Mouse (Mus musculus): ENCODE data around the gene Vgll4. TPM values are rescaled to one million over a fixed set of nuclear protein-coding genes. Genes with fewer than 3 reads are reported as not detected.
A peak's percentile ranks its signal among the peaks of the same experiment; 100 is the strongest.

Vgll4 gene
- polyA plus RNA-seq, 1 experiment from 2014 or later: 75.1 TPM

DNA sequence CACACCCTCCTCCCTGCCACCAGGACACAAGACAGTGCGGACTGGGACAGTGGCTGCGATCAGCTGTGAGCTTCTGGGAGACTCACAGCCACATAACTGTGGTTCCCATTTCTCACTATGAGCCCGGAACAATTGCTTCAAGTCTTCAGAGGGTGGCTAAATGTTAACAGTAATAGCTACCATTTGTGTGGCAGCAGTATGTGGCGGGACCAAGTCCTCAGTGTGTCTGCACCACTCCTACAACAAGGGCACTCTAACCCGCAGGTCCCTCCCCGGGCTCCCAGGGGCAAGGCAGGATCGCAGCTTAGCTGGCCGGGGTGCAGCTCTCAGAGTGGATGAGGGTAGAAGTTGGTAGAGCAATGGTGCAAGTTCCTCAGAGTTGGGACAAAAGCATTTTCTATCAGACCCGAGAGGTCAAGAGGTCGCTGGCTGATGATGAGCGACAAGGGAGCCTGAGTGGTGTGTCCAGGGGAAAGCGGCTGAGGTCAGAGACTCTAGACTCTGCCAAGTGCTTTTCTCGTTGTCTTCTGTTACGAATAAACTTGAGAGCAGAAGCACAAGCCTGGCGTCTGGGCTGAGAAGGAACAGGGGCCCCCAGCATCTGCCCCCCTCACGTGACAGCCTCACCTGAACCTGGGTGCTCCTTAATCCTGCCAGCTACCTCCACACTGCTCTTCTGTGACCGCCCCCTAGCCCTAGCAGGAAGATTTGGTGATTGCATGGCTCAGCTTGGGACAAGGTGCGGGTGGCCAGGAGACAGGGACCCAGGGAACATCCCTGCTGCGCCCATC lies 95.5 kb downstream of the Vgll4 start:
- Histone ChIP-seq H3K27me3 (ENCODE audit: control insufficient read depth, insufficient read depth, low read length) (no peaks in the 10 kb centered on the region), H3K27ac (ENCODE audit: low read length) (peak overlapping the region; percentile 99), H3K9me3 (replicated peaks; ENCODE audit: control insufficient read depth, low read length) (no peaks in the 10 kb centered on the region), H3K36me3 (ENCODE audit: control insufficient read depth, insufficient read depth, low read length) (no peaks in the 10 kb centered on the region), H3K9ac (ENCODE audit: low read length) (peak overlapping the region; percentile 77), H3K4me3 (replicated peaks; ENCODE audit: low read length) (peak overlapping the region; percentile 54), H3K4me1 (ENCODE audit: control insufficient read depth, insufficient read depth, low read length) (peaks cover 72% of the 10 kb centered on the region), H3K4me2 (ENCODE audit: low read depth, low read length) (peak overlapping the region; percentile 90)
- ATAC-seq (ENCODE audit: insufficient read depth, low FRiP score): peak; percentile 31; the same call in 1 of the 2 replicates
- WGBS: 10% methylated on average over 19 of the region's 19 CpGs

DNA sequence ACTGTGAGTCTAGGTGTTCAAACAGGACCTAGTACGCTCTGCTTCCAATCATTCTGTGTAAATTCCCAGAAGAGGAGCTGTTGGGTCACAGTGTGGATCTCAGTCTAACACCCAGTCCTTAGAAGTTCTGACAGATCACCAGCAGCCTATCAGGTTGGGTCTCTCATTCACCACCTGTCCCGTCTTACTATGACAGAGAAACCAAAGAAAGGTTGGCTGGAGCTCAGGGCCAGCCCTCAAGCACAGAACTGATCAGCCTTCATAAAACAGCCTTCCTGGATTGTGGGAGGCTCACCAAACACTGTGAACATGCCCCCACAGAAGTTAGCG lies 96.0 kb downstream of the Vgll4 start:
- Histone ChIP-seq H3K9me3 (replicated peaks; ENCODE audit: control insufficient read depth, low read length) (no peaks in the 10 kb centered on the region), H3K9ac (ENCODE audit: low read length) (peak overlapping the region; percentile 77), H3K27me3 (ENCODE audit: control insufficient read depth, insufficient read depth, low read length) (no peaks in the 10 kb centered on the region), H3K4me1 (ENCODE audit: control insufficient read depth, insufficient read depth, low read length) (peaks cover 68% of the 10 kb centered on the region), H3K4me3 (replicated peaks; ENCODE audit: low read length) (peak overlapping the region; percentile 54), H3K36me3 (ENCODE audit: control insufficient read depth, insufficient read depth, low read length) (no peaks in the 10 kb centered on the region), H3K27ac (ENCODE audit: low read length) (peak overlapping the region; percentile 99), H3K4me2 (ENCODE audit: low read depth, low read length) (peak overlapping the region; percentile 90)
- no peak for ATAC-seq (ENCODE audit: insufficient read depth, low FRiP score)
- 60% methylated on average over 3 of the region's 3 CpGs for WGBS

DNA sequence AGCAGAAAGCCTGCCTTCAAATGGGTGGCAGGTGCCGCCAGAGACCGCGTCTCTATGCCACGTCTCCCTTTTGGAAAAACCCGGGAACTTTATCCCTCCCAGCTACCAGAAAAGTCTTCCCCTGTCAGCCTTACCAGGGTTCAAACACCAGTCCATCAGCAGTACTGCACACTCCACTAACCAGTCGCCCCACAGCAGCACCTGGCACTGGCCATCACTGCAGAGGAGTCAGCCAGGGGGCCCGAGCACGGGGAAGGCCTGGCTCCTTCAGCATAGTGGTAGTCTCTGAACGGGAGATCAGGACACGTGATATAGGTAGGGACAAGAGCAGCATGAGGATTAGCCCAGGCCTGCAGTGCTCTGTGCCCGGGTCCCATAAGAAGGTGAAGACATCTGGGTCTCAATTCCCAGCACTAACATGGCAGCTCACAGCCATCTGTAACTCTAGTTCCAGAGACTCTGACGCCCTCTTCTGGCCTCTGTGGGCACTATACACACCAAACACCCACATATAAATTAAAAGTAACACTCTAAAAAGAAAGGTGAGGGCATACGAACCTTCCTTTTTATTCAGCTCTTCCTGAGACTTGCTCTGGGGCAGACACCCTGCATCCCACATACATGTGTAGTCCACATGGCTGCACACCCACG lies 98.7 kb downstream of the Vgll4 start:
- no peak overlapping the region for H3K4me2 ChIP-seq (ENCODE audit: low read depth, low read length)
- H3K9me3 ChIP-seq (replicated peaks; ENCODE audit: control insufficient read depth, low read length): no peaks in the 10 kb centered on the region
- peaks cover 59% of the 10 kb centered on the region for H3K4me1 ChIP-seq (ENCODE audit: control insufficient read depth, insufficient read depth, low read length)
- WGBS: 90% methylated on average over 14 of the region's 14 CpGs
- no peak overlapping the region for H3K27ac ChIP-seq (ENCODE audit: low read length)
- no peak for ATAC-seq (ENCODE audit: insufficient read depth, low FRiP score)
- no peaks in the 10 kb centered on the region for H3K27me3 ChIP-seq (ENCODE audit: control insufficient read depth, insufficient read depth, low read length)
- no peak overlapping the region for H3K9ac ChIP-seq (ENCODE audit: low read length)
- no peaks in the 10 kb centered on the region for H3K36me3 ChIP-seq (ENCODE audit: control insufficient read depth, insufficient read depth, low read length)
- no peak overlapping the region for H3K4me3 ChIP-seq (replicated peaks; ENCODE audit: low read length)

DNA sequence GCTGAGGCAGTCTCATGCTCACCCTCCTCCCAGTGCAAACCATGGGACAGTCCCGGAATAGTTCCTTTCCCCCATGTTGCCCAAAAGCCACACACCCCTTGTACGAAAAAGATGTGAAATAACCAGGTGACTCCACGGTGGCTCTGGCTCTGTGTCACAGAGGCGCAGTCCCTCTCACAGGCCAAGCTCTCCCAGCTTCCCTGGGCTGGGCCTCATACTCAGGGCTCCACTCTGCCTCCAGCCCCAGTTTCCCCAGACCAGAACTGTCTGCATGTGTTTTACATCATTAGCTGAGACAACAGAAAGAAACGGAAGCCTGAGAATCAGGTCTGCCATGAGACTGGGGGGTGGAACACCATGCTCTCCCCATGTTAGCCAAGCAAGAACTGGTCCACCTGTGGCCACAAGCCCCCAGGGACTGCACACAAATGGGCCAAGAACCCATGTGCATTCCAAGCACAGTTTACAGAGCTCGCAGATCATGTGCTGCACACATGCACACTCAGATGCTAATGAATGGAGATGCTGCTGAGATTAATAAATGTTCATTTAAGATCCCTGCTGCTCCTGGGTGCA lies 100.2 kb downstream of the Vgll4 start:
- no peak for ATAC-seq (ENCODE audit: insufficient read depth, low FRiP score)
- no peaks in the 10 kb centered on the region for H3K9me3 ChIP-seq (replicated peaks; ENCODE audit: control insufficient read depth, low read length)
- no peak overlapping the region for H3K4me3 ChIP-seq (replicated peaks; ENCODE audit: low read length)
- H3K4me2 ChIP-seq (ENCODE audit: low read depth, low read length): no peak overlapping the region
- no peak overlapping the region for H3K27ac ChIP-seq (ENCODE audit: low read length)
- no peaks in the 10 kb centered on the region for H3K27me3 ChIP-seq (ENCODE audit: control insufficient read depth, insufficient read depth, low read length)
- no peak overlapping the region for H3K9ac ChIP-seq (ENCODE audit: low read length)
- peaks cover 50% of the 10 kb centered on the region for H3K4me1 ChIP-seq (ENCODE audit: control insufficient read depth, insufficient read depth, low read length)
- 71% methylated on average over 6 of the region's 6 CpGs for WGBS
- no peaks in the 10 kb centered on the region for H3K36me3 ChIP-seq (ENCODE audit: control insufficient read depth, insufficient read depth, low read length)

DNA sequence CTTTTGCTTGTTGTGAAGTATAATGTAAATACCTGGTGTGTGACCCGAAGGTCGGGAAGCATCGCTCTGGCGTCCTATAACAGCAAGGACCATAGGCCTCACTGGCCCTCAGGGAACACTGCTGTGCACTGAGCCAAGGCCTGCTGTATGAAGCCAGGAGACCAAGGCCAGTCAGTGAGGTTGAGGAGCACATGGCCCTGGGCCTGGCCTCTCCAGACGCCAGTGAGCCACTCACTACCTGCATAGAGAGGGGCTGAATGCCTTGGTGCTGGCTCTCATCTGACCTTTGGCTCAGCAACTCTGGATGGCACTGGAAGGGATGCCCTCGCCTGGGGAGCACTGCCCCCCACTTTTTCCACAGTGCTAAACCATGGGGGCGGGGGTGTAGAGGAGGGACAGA lies 101.1 kb downstream of the Vgll4 start:
- H3K4me3 ChIP-seq (replicated peaks; ENCODE audit: low read length): no peak overlapping the region
- no peak overlapping the region for H3K9ac ChIP-seq (ENCODE audit: low read length)
- WGBS: 77% methylated on average over 7 of the region's 7 CpGs
- H3K36me3 ChIP-seq (ENCODE audit: control insufficient read depth, insufficient read depth, low read length): no peaks in the 10 kb centered on the region
- H3K4me1 ChIP-seq (ENCODE audit: control insufficient read depth, insufficient read depth, low read length): peaks cover 41% of the 10 kb centered on the region
- no peak for ATAC-seq (ENCODE audit: insufficient read depth, low FRiP score)
- no peaks in the 10 kb centered on the region for H3K27me3 ChIP-seq (ENCODE audit: control insufficient read depth, insufficient read depth, low read length)
- no peak overlapping the region for H3K4me2 ChIP-seq (ENCODE audit: low read depth, low read length)
- H3K27ac ChIP-seq (ENCODE audit: low read length): no peak overlapping the region
- H3K9me3 ChIP-seq (replicated peaks; ENCODE audit: control insufficient read depth, low read length): no peaks in the 10 kb centered on the region

DNA sequence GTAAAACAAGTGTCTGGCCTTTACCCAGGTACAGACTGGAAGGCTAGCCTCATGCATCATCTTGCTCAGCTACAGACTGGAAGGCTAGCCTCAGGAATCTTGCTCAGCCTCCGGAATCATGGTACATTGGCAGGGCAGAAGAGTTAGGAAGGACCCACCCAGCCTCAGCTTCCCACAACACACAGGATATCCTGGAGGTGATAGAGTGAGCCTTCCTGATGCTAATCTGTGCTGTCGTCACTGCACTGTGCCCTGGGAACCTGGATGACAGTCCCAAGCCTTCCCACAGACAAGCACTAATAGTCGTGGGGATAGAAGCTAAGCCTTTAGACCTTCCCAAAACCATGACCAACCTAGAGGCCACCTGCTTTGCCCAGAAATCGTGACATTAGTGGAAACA lies 103.2 kb downstream of the Vgll4 start:
- WGBS: 81% methylated on average over 4 of the region's 4 CpGs
- Histone ChIP-seq H3K9me3 (replicated peaks; ENCODE audit: control insufficient read depth, low read length) (no peaks in the 10 kb centered on the region), H3K4me2 (ENCODE audit: low read depth, low read length) (no peak overlapping the region), H3K4me3 (replicated peaks; ENCODE audit: low read length) (no peak overlapping the region), H3K4me1 (ENCODE audit: control insufficient read depth, insufficient read depth, low read length) (peaks cover 29% of the 10 kb centered on the region), H3K27me3 (ENCODE audit: control insufficient read depth, insufficient read depth, low read length) (no peaks in the 10 kb centered on the region), H3K36me3 (ENCODE audit: control insufficient read depth, insufficient read depth, low read length) (peaks cover 5% of the 10 kb centered on the region; the same call in 1 of the 2 replicates), H3K9ac (ENCODE audit: low read length) (no peak overlapping the region), H3K27ac (ENCODE audit: low read length) (no peak overlapping the region)
- no peak for ATAC-seq (ENCODE audit: insufficient read depth, low FRiP score)

DNA sequence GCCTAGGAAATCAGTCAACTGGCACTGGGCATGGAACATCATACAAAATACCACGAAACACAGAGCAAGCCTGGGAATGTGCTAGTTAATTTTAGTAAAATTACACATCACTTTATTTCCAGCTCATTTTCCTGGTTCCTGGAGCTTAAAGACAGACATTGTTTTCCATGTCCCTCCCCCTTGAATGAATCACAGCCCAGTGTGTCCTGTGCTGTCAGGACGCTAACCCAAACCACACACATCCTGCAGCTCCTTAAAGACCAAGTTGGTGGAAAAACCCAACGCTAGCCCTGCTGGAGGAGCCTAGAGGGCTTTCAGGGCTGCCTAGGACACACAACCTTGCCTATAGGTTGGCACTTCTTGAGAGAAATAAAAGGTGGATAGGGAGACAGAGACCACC lies 103.7 kb downstream of the Vgll4 start:
- no peak overlapping the region for H3K4me2 ChIP-seq (ENCODE audit: low read depth, low read length)
- H3K27ac ChIP-seq (ENCODE audit: low read length): no peak overlapping the region
- peaks cover 33% of the 10 kb centered on the region for H3K4me1 ChIP-seq (ENCODE audit: control insufficient read depth, insufficient read depth, low read length)
- 64% methylated on average over 3 of the region's 3 CpGs for WGBS
- H3K36me3 ChIP-seq (ENCODE audit: control insufficient read depth, insufficient read depth, low read length): peaks cover 5% of the 10 kb centered on the region; the same call in 1 of the 2 replicates
- H3K27me3 ChIP-seq (ENCODE audit: control insufficient read depth, insufficient read depth, low read length): no peaks in the 10 kb centered on the region
- no peak overlapping the region for H3K4me3 ChIP-seq (replicated peaks; ENCODE audit: low read length)
- ATAC-seq (ENCODE audit: insufficient read depth, low FRiP score): no peak
- H3K9ac ChIP-seq (ENCODE audit: low read length): no peak overlapping the region
- no peaks in the 10 kb centered on the region for H3K9me3 ChIP-seq (replicated peaks; ENCODE audit: control insufficient read depth, low read length)

DNA sequence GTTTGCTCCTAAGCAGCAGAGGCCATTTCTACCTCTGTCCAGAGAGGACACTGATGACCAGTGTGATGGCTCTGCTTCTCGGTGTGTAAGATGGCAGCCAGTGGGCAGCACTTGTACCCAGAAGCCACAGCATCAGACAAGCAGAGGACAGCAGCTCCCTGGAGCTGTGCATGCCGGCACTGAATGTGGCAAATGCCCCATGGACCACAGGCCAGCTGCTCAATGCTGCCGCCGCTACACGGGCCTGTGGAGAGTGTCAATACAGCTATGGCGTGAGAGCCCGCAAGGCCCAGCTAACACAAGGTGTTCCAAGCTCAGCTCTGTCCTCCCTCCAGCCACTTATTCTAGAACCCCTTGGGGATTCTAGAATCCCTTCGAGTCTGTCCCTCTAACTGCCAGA lies 105.4 kb downstream of the Vgll4 start:
- Histone ChIP-seq H3K27me3 (ENCODE audit: control insufficient read depth, insufficient read depth, low read length) (no peaks in the 10 kb centered on the region), H3K36me3 (ENCODE audit: control insufficient read depth, insufficient read depth, low read length) (peaks cover 5% of the 10 kb centered on the region; the same call in 1 of the 2 replicates), H3K4me2 (ENCODE audit: low read depth, low read length) (no peak overlapping the region), H3K27ac (ENCODE audit: low read length) (no peak overlapping the region), H3K4me3 (replicated peaks; ENCODE audit: low read length) (no peak overlapping the region), H3K4me1 (ENCODE audit: control insufficient read depth, insufficient read depth, low read length) (peaks cover 20% of the 10 kb centered on the region), H3K9ac (ENCODE audit: low read length) (no peak overlapping the region), H3K9me3 (replicated peaks; ENCODE audit: control insufficient read depth, low read length) (no peaks in the 10 kb centered on the region)
- no peak for ATAC-seq (ENCODE audit: insufficient read depth, low FRiP score)
- 88% methylated on average over 8 of the region's 8 CpGs for WGBS

DNA sequence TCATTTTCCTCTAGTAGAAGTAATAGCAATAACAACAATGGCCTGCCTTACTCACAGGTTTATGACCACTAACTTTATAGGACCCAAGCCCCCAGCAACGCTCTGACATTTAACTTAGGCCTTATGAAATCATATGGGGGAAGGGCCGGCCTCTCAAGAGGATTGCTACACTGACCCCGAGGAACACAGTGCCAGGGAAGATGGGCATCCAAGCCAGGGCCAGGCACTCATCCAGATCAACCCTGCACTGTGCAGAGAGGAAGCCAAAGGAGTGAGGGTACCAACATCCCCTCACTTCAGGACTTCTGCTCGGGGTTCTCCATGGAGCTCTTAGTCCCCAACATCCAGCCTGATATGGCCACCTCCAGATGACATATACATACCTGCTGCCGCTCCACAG lies 106.3 kb downstream of the Vgll4 start:
- H3K4me2 ChIP-seq (ENCODE audit: low read depth, low read length): no peak overlapping the region
- ATAC-seq (ENCODE audit: insufficient read depth, low FRiP score): no peak
- no peak overlapping the region for H3K4me3 ChIP-seq (replicated peaks; ENCODE audit: low read length)
- H3K36me3 ChIP-seq (ENCODE audit: control insufficient read depth, insufficient read depth, low read length): peaks cover 6% of the 10 kb centered on the region; the same call in 1 of the 2 replicates
- peaks cover 19% of the 10 kb centered on the region; the same call in 1 of the 2 replicates for H3K4me1 ChIP-seq (ENCODE audit: control insufficient read depth, insufficient read depth, low read length)
- H3K27ac ChIP-seq (ENCODE audit: low read length): no peak overlapping the region
- H3K9ac ChIP-seq (ENCODE audit: low read length): no peak overlapping the region
- no peaks in the 10 kb centered on the region for H3K27me3 ChIP-seq (ENCODE audit: control insufficient read depth, insufficient read depth, low read length)
- WGBS: 88% methylated on average over 5 of the region's 5 CpGs
- H3K9me3 ChIP-seq (replicated peaks; ENCODE audit: control insufficient read depth, low read length): no peaks in the 10 kb centered on the region

Data from stomach, embryonic 16.5 days (tissue).